Mouse (Mus musculus): ENCODE measurements around the gene Glipr2.

GRCm38 (mm10) chr4:44013391-44014070 lies 56.3 kb downstream of the Glipr2 start:
- TF ChIP-seq POLR2A (IDR thresholded peaks at IDR 0.05; ENCODE audit: extremely low read depth, insufficient read depth, low read length) (no peak), CTCF (IDR thresholded peaks at IDR 0.05; ENCODE audit: extremely low read depth, insufficient read depth, low read length) (no peak)

Data from cortical plate, adult 2 months (tissue).